Mouse (Mus musculus) v-Abl transformed pro-B cells (cell line): Measurements from ENCODE around the gene Phldb1.
"Not testable (repeated sequence)": the region's sequence is repeated elsewhere in the genome, so short reads cannot be mapped to it uniquely, and the experiment has no call there.

Experiments
- in situ Hi-C, 2 experiments: fragments of 400-800 bp; cut with MboI; formaldehyde crosslinking; loops; one replicate each; pipeline ENCODE4 v1.15.1; 2025; ENCODE audit not compliant: unreplicated experiment in 2 of 2

The Phldb1 gene

GRCm38 (mm10) chr9:44678288-44678871 lies 56.6 kb downstream of the Phldb1 start:
- in situ Hi-C loops = loop anchor here in 1 of 2 experiments (25.0 kb wide), 1 partner anchor 691 kb away; no protein-coding TSS in a partner anchor

DNA sequence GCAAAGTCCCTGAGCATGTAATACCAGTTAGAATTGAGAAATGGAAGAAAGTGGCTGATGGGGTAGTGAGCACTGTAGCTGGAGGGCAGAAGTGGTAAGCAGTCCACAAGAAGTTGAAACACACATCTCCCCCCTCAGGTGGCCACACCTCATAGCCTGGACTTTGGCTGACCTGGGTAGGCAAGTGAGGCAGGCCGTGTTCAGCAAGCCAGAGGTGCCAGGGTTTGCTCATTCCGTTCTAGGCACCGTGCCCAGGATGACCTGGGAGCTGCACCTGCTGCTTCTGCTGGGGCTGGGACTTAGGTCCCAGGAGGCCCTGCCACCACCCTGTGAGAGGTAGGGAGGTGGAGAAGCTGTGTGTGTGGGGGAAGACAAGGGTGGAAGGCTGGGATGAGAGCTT lies 62.0 kb downstream of the Phldb1 start, which contains the start of gene Treh:
Treh (plus strand) TSS at position 229 of the 400 bp plus-strand sequence.
- in situ Hi-C loops = no loop called here

DNA sequence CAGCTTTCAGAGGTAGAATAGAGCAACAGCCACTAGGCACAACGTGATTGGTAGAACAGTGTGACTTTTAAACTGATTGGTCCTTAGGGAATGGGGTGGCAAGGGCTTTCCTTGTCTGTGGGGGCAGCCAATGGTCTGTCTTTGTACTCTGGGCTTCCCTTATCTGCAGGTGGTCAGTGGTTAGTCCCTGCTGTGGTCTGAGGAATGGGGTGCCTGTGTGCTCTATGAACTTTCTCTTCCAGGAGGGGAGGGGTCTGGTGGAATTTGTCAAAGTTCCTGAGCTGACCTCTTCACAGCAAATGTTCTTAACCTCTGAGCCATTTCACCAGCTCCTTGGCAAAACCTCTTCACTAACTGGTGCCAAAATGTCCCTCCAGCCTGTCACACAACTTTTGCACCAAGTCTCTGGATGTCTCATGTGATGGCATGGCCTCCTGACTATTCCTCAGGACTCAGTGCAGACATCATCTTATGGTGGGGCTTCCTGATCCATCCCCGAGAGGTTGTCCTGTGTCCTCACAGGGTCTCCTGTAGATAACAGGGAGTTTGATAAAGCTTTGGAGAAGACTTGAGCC lies 62.6 kb downstream of the Phldb1 start:
- in situ Hi-C loops = no loop called here

- in situ Hi-C loops = no loop called here
Measured at GRCm38 (mm10) chr9:44671416-44671815, 63.6 kb downstream of the Phldb1 start.

- in situ Hi-C loops = loop anchor here in 1 of 2 experiments (10.0 kb wide), 1 partner anchor 481 kb away; no protein-coding TSS in a partner anchor
Measured at GRCm38 (mm10) chr9:44663706-44664105, 71.3 kb downstream of the Phldb1 start.

GRCm38 (mm10) chr9:44655098-44656066 lies 79.6 kb downstream of the Phldb1 start:
- in situ Hi-C loops = no loop called here

GRCm38 (mm10) chr9:44653896-44654295 lies 81.1 kb downstream of the Phldb1 start:
- in situ Hi-C loops = no loop called here

GRCm38 (mm10) chr9:44652027-44652426 lies 83.0 kb downstream of the Phldb1 start:
- in situ Hi-C loops = no loop called here

DNA sequence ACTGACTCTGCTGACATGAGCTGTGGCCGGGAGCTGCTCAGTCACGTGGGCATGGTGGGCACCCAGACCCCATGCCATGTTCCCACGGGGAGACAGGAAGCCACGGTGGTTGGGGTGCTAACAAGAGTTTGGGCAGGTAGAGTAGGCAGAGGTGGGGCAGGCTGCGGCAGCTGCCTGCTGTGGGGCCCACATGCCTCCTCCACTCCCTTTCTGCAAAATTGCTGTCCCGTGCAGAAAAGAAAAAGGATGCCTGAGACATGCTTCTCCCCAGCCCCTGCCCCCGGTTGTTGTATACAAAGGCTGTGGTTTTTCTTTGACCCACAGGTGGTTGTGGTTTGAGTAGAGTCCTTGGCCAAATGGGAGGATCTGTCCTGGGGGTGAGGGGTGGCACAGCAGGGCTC lies 86.1 kb downstream of the Phldb1 start:
- in situ Hi-C loops = loop anchor here (5.0 kb wide), 4 partner anchors 42 to 172 kb away; no protein-coding TSS in a partner anchor

GRCm38 (mm10) chr9:44647656-44648055 lies 87.3 kb downstream of the Phldb1 start:
- in situ Hi-C loops = loop anchor here (5.0 kb wide), 4 partner anchors 40 to 170 kb away; no protein-coding TSS in a partner anchor

DNA sequence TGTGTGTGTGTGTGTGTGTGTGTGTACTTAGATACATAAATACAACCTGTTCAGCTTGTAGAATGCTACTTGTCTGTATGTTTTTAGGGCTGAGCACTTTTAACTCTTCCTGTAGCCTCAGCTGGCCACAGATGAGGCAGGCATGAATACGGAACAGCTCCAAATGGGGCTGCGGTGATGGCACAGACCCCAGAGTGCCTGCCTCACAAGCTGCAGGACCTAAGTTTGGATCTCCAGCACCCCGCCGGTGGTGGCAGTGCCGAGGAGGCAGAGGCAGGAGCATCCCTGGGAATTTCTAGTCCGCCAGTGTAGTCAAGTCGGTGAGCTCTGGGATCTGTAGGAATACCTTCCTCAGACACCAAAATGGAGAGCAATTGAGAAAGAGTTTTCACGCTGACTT lies 88.0 kb downstream of the Phldb1 start:
- in situ Hi-C loops = loop anchor here (5.0 kb wide), 4 partner anchors 40 to 170 kb away; no protein-coding TSS in a partner anchor

GRCm38 (mm10) chr9:44646366-44646765 lies 88.6 kb downstream of the Phldb1 start:
- in situ Hi-C loops = loop anchor here (5.0 kb wide), 4 partner anchors 39 to 169 kb away; no protein-coding TSS in a partner anchor

GRCm38 (mm10) chr9:44645924-44646323 lies 89.1 kb downstream of the Phldb1 start:
- in situ Hi-C loops = loop anchor here (5.0 kb wide), 4 partner anchors 39 to 169 kb away; no protein-coding TSS in a partner anchor

GRCm38 (mm10) chr9:44645481-44645880 lies 89.5 kb downstream of the Phldb1 start:
- in situ Hi-C loops = loop anchor here (5.0 kb wide), 4 partner anchors 38 to 168 kb away; no protein-coding TSS in a partner anchor

- in situ Hi-C loops = no loop called here
Measured at GRCm38 (mm10) chr9:44644186-44644585, 90.8 kb downstream of the Phldb1 start.

DNA sequence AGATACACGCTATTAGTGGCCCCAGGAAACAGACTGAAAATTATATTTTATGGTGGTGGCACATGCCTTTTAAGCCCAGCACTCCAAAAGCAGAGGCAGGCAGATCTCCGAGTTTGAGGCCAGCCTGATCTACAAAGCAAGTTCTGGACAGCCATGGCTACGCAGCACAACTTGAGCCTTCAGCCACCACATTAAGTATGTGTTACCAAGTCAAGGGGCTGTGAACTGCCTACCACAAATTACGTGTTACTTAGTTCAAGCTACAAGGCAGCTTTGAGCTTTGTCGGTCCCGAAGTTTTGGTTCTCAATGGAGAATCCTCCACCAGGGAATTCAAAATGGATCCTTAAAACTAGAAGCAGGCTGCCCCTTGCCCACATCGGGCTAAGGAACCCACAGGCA lies 91.9 kb downstream of the Phldb1 start:
- in situ Hi-C loops = no loop called here

DNA sequence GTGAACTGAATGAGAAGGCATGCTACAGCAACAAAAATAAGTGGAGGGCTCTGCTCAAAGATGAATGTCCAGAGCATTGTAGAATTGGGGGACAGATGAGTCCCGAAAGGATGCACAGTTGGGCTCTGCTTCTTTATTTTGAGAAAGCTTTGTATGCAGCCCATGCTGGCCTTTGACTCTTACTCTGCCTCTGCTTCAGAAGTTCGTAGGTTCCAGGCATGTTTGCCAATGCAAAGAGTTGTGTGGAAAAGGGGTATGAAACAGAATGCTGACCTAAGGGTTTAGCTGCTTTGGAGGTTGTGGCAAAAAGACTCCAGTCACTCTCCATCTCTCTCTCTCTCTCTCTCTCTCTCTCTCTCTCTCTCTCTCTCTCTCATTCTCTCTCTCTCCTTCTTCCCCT lies 93.4 kb downstream of the Phldb1 start:
- in situ Hi-C loops = no loop called here

- in situ Hi-C loops = no loop called here
Measured at GRCm38 (mm10) chr9:44640646-44641357, 94.2 kb downstream of the Phldb1 start.

GRCm38 (mm10) chr9:44640028-44640427 lies 95.0 kb downstream of the Phldb1 start:
- in situ Hi-C loops = not testable (repeated sequence)

DNA sequence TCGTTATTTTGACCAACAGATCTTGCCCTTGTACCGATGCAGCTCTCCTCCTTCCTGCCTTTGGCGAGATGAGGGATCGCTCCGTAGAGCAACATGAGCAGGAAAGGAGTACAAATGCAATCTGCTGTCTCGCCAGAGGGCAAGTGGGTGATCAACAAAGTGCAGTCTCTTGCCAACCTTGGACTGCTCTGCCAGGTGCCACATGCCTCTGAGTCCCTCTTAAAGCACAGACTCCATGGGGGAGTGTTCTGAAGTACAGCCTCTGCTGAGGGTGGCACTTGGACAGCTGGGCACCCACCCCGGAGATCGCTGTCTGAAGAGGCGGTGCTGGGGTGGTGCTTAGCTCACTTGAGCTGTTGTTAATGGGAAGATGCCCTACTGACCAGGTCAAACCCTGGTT lies 96.3 kb downstream of the Phldb1 start:
- in situ Hi-C loops = loop anchor here (5.0 to 10.0 kb wide), 2 partner anchors 174 to 186 kb away; no protein-coding TSS in a partner anchor
